Mouse (Mus musculus): ENCODE measurements around the gene Cask.

DNA sequence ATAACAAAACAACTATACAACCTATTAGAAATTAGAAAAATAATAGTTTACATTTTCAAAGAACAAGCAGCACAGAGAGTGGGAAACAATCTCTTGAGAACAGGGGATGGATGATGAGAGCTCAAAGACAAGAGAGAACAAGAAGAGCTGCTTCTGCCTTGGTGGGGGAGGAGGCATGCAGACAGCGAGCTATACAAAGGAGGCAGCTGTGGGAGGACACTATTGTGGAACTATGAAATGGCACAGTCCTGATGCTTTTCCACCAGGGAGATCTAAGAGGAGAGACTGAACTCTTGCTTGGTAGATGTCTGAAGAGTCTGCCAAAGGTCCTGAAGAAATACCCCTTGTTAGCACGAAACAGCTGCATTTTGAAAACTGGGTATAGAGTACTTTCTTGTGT lies 162.8 kb downstream of the Cask start:
- TF ChIP-seq TAL1 (IDR thresholded peaks at IDR 0.05; ENCODE audit: low read length) (no peak), GATA1 (IDR thresholded peaks at IDR 0.05; ENCODE audit: low read length) (no peak)
